Mouse (Mus musculus): Measurements from ENCODE around the gene Stk10. TPM values are rescaled to one million over a fixed set of nuclear protein-coding genes. Genes with fewer than 3 reads are reported as not detected.

Gene Stk10
- polyA plus RNA-seq, 1 experiment from 2014 or later = 2.4 TPM

DNA sequence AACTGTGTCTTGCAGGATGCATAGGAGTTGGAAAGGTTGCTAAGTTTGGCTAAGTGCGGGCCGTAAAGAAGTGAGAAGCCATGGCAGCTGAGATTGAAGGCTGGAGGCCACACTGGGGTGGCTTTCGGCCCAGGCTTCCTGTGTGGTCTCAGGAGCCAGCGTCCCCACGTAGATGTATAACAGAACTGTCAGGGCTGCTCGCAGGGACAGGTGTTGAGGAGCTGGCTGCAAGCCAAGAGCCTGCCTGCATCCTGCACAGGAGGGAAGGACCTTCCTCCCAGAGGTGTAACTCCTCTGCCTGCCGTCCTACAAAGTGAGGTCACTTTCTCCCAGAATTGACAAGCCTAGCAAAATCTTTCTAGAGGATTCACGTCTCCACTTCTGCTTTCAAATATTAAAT, 25.6 kb downstream of the Stk10 start:
- Histone ChIP-seq H3K4me1 (ENCODE audit: control insufficient read depth, insufficient read depth, low read length) (peaks cover 4% of the 10 kb centered on the region; the same call in 1 of the 2 replicates), H3K9ac (ENCODE audit: low read length) (no peak overlapping the region)

DNA sequence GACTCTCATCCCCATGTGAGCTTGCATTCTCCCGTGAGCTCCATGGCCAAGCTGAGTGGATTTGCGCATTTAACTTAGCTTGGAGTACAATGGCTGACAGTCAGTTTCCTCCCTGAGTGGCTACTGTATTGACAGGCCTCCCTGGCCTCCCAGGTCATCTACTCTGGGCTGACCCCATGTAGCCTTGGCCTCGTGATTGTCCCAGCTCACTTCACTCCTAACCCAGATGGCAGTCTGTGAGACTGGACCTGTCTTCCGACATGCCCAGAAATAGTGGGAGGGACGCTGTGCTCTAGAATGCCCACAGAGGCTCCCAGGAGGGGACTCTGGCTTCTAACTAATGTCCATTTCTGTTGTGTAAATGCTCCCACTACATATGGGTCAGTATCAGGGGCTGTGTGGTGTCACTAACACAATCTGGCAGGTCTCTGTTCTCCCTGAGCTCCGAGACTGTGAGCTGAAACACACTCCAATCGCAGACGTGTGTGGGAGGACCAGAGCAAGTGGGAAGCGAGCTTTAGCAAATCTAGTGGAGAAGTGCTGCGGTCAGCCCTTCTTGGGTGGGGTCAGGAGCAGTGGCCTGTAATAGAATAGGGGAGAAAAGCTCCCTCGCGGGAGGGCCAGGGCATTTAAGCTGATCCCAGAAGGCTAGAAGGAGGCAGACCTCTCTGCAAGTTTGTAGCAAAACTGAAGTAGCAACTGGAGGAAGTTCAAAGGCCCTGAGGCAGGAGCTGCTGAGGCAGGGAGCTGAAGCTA, 27.1 kb downstream of the Stk10 start:
- Histone ChIP-seq H3K9ac (ENCODE audit: low read length) (no peak overlapping the region), H3K9me3 (ENCODE audit: control insufficient read depth, low read length) (no peaks in the 10 kb centered on the region), H3K27ac (ENCODE audit: low read depth, low read length) (no peak overlapping the region), H3K4me3 (ENCODE audit: low read depth, low read length) (no peak overlapping the region), H3K4me1 (ENCODE audit: control insufficient read depth, insufficient read depth, low read length) (peaks cover 3% of the 10 kb centered on the region; the same call in 1 of the 2 replicates), H3K27me3 (ENCODE audit: control insufficient read depth, insufficient read depth, low read length) (no peaks in the 10 kb centered on the region), H3K36me3 (ENCODE audit: control insufficient read depth, insufficient read depth, low read length) (no peaks in the 10 kb centered on the region), H3K4me2 (ENCODE audit: low read depth) (no peak overlapping the region)
- WGBS = 85% methylated on average over 12 of the region's 12 CpGs
- DNase-seq (ENCODE audit: low spot score) = no peak
- no peak for ATAC-seq (ENCODE audit: insufficient read depth, low FRiP score, low TSS enrichment)

More for the DNA sequence above, 25.6 kb downstream of the Stk10 start:
- H3K9me3 ChIP-seq (ENCODE audit: control insufficient read depth, low read length) = no peaks in the 10 kb centered on the region
- no peaks in the 10 kb centered on the region for H3K36me3 ChIP-seq (ENCODE audit: control insufficient read depth, insufficient read depth, low read length)
- no peaks in the 10 kb centered on the region for H3K27me3 ChIP-seq (ENCODE audit: control insufficient read depth, insufficient read depth, low read length)
- H3K27ac ChIP-seq (ENCODE audit: low read depth, low read length) = no peak overlapping the region
- WGBS = 51% methylated on average over 8 of the region's 8 CpGs
- no peak for DNase-seq (ENCODE audit: low spot score)
- H3K4me3 ChIP-seq (ENCODE audit: low read depth, low read length) = no peak overlapping the region
- ATAC-seq (ENCODE audit: insufficient read depth, low FRiP score, low TSS enrichment) = no peak
- H3K4me2 ChIP-seq (ENCODE audit: low read depth) = no peak overlapping the region

GRCm38 (mm10) chr11:32561465-32562355, 28.6 kb downstream of the Stk10 start:
- Histone ChIP-seq H3K4me3 (ENCODE audit: low read depth, low read length) (no peak overlapping the region), H3K27me3 (ENCODE audit: control insufficient read depth, insufficient read depth, low read length) (no peaks in the 10 kb centered on the region), H3K27ac (ENCODE audit: low read depth, low read length) (no peak overlapping the region), H3K4me1 (ENCODE audit: control insufficient read depth, insufficient read depth, low read length) (peaks cover 3% of the 10 kb centered on the region; the same call in 1 of the 2 replicates), H3K9ac (ENCODE audit: low read length) (no peak overlapping the region), H3K4me2 (ENCODE audit: low read depth) (no peak overlapping the region), H3K36me3 (ENCODE audit: control insufficient read depth, insufficient read depth, low read length) (no peaks in the 10 kb centered on the region), H3K9me3 (ENCODE audit: control insufficient read depth, low read length) (no peaks in the 10 kb centered on the region)
- 81% methylated on average over 10 of the region's 10 CpGs for WGBS
- ATAC-seq (ENCODE audit: insufficient read depth, low FRiP score, low TSS enrichment) (no peak), DNase-seq (ENCODE audit: low spot score) (no peak)

- Histone ChIP-seq H3K27me3 (ENCODE audit: control insufficient read depth, insufficient read depth, low read length) (no peaks in the 10 kb centered on the region), H3K27ac (ENCODE audit: low read depth, low read length) (no peak overlapping the region), H3K4me3 (ENCODE audit: low read depth, low read length) (no peak overlapping the region), H3K4me1 (ENCODE audit: control insufficient read depth, insufficient read depth, low read length) (peaks cover 3% of the 10 kb centered on the region; the same call in 1 of the 2 replicates), H3K9me3 (ENCODE audit: control insufficient read depth, low read length) (no peaks in the 10 kb centered on the region), H3K36me3 (ENCODE audit: control insufficient read depth, insufficient read depth, low read length) (no peaks in the 10 kb centered on the region), H3K9ac (ENCODE audit: low read length) (no peak overlapping the region), H3K4me2 (ENCODE audit: low read depth) (no peak overlapping the region)
- no peak for DNase-seq (ENCODE audit: low spot score)
- no peak for ATAC-seq (ENCODE audit: insufficient read depth, low FRiP score, low TSS enrichment)
- 77% methylated on average over 5 of the region's 5 CpGs for WGBS
Measured at GRCm38 (mm10) chr11:32562706-32563105, 29.6 kb downstream of the Stk10 start.

GRCm38 (mm10) chr11:32563660-32564059, 30.6 kb downstream of the Stk10 start:
- Histone ChIP-seq H3K9ac (ENCODE audit: low read length) (no peak overlapping the region), H3K27me3 (ENCODE audit: control insufficient read depth, insufficient read depth, low read length) (no peaks in the 10 kb centered on the region), H3K4me1 (ENCODE audit: control insufficient read depth, insufficient read depth, low read length) (peaks cover 3% of the 10 kb centered on the region; the same call in 1 of the 2 replicates), H3K27ac (ENCODE audit: low read depth, low read length) (no peak overlapping the region), H3K9me3 (ENCODE audit: control insufficient read depth, low read length) (no peaks in the 10 kb centered on the region), H3K4me3 (ENCODE audit: low read depth, low read length) (no peak overlapping the region), H3K36me3 (ENCODE audit: control insufficient read depth, insufficient read depth, low read length) (no peaks in the 10 kb centered on the region), H3K4me2 (ENCODE audit: low read depth) (no peak overlapping the region)
- ATAC-seq (ENCODE audit: insufficient read depth, low FRiP score, low TSS enrichment) (no peak), DNase-seq (ENCODE audit: low spot score) (no peak)
- 32% methylated on average over 3 of the region's 3 CpGs for WGBS

DNA sequence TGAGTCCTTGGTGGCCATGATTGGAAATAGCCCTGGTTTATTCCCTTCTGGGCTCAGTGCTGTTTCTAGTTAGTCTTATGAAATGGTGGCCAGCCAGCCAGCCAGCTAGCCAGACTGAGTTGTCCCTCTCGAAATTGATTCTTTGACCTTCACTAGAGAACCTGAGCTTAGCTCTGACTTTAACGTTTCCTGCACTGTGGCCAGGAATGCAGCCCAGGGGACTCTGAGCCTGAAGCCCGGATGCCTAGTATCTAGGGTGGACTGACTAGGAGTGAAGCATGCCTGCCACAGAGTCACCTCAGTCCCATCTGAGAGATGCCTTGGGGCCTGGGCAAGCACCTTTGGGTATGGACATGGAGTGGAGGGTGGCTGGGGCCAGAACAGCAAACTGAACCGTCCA, 31.5 kb downstream of the Stk10 start:
- Histone ChIP-seq H3K36me3 (ENCODE audit: control insufficient read depth, insufficient read depth, low read length) (no peaks in the 10 kb centered on the region), H3K4me3 (ENCODE audit: low read depth, low read length) (no peak overlapping the region), H3K9ac (ENCODE audit: low read length) (no peak overlapping the region), H3K27me3 (ENCODE audit: control insufficient read depth, insufficient read depth, low read length) (no peaks in the 10 kb centered on the region), H3K27ac (ENCODE audit: low read depth, low read length) (no peak overlapping the region), H3K4me1 (ENCODE audit: control insufficient read depth, insufficient read depth, low read length) (peaks cover 3% of the 10 kb centered on the region; the same call in 1 of the 2 replicates), H3K9me3 (ENCODE audit: control insufficient read depth, low read length) (no peaks in the 10 kb centered on the region), H3K4me2 (ENCODE audit: low read depth) (no peak overlapping the region)
- ATAC-seq (ENCODE audit: insufficient read depth, low FRiP score, low TSS enrichment) (no peak), DNase-seq (ENCODE audit: low spot score) (no peak)
- 59% methylated on average over 4 of the region's 4 CpGs for WGBS

GRCm38 (mm10) chr11:32565088-32565487, 32.0 kb downstream of the Stk10 start:
- Histone ChIP-seq H3K27ac (ENCODE audit: low read depth, low read length) (no peak overlapping the region), H3K36me3 (ENCODE audit: control insufficient read depth, insufficient read depth, low read length) (no peaks in the 10 kb centered on the region), H3K4me3 (ENCODE audit: low read depth, low read length) (no peak overlapping the region), H3K9me3 (ENCODE audit: control insufficient read depth, low read length) (no peaks in the 10 kb centered on the region), H3K9ac (ENCODE audit: low read length) (no peak overlapping the region), H3K27me3 (ENCODE audit: control insufficient read depth, insufficient read depth, low read length) (no peaks in the 10 kb centered on the region), H3K4me1 (ENCODE audit: control insufficient read depth, insufficient read depth, low read length) (peaks cover 3% of the 10 kb centered on the region; the same call in 1 of the 2 replicates), H3K4me2 (ENCODE audit: low read depth) (no peak overlapping the region)
- ATAC-seq (ENCODE audit: insufficient read depth, low FRiP score, low TSS enrichment) (no peak), DNase-seq (ENCODE audit: low spot score) (no peak)
- 48% methylated on average over 8 of the region's 8 CpGs for WGBS

GRCm38 (mm10) chr11:32566184-32566583, 33.1 kb downstream of the Stk10 start:
- ATAC-seq (ENCODE audit: insufficient read depth, low FRiP score, low TSS enrichment) = no peak
- 66% methylated on average over 6 of the region's 6 CpGs for WGBS

More at GRCm38 (mm10) chr11:32566184-32566583, 33.1 kb downstream of the Stk10 start:
- Histone ChIP-seq H3K27ac (ENCODE audit: low read depth, low read length) (no peak overlapping the region), H3K4me1 (ENCODE audit: control insufficient read depth, insufficient read depth, low read length) (peaks cover 3% of the 10 kb centered on the region; the same call in 1 of the 2 replicates), H3K9me3 (ENCODE audit: control insufficient read depth, low read length) (no peaks in the 10 kb centered on the region), H3K4me3 (ENCODE audit: low read depth, low read length) (no peak overlapping the region), H3K27me3 (ENCODE audit: control insufficient read depth, insufficient read depth, low read length) (no peaks in the 10 kb centered on the region), H3K36me3 (ENCODE audit: control insufficient read depth, insufficient read depth, low read length) (no peaks in the 10 kb centered on the region), H3K9ac (ENCODE audit: low read length) (no peak overlapping the region), H3K4me2 (ENCODE audit: low read depth) (no peak overlapping the region)
- no peak for DNase-seq (ENCODE audit: low spot score)

Data from neural tube, embryonic 11.5 days (tissue).